Mouse (Mus musculus) limb, embryonic 11.5 days (tissue): ENCODE results near the gene Tbc1d12. TPM values are rescaled to one million over a fixed set of nuclear protein-coding genes. Genes with fewer than 3 reads are reported as not detected.
A peak's percentile ranks its signal among the peaks of the same experiment; 100 is the strongest.

Source experiments
- ATAC-seq: fragments of 200-750 bp; cut with Nextera tagmentation; 2 replicates; pipeline ENCODE4 v1.8.0; 2017; ENCODE audit warnings: low read depth; ENCODE audit not compliant: insufficient number of reproducible peaks, low FRiP score, low TSS enrichment
- DNase-seq: peaks from one replicate; pipeline ENCODE4 v3.0.0-alpha.2; 2015; ENCODE audit warnings: low spot score
- H3K27ac ChIP-seq: fragments of 300-500 bp; sonication (generic); replicated peaks from 2 replicates; pipeline ENCODE4 v1.5.1; 2014; ENCODE audit warnings: low read depth, mild to moderate bottlenecking, low read length
- H3K27me3 ChIP-seq: fragments of 300-500 bp; sonication (generic); 2 replicates; pipeline ENCODE4 v1.6.1; 2014; ENCODE audit warnings: mild to moderate bottlenecking, low read length, mixed read lengths; ENCODE audit not compliant: control insufficient read depth, insufficient read depth
- H3K36me3 ChIP-seq: fragments of 300-500 bp; sonication (generic); 2 replicates; pipeline ENCODE4 v1.6.1; 2014; ENCODE audit warnings: mild to moderate bottlenecking, low read length, moderate library complexity, mixed read lengths; ENCODE audit not compliant: control insufficient read depth, insufficient read depth
- H3K4me1 ChIP-seq: fragments of 300-500 bp; sonication (generic); 2 replicates; pipeline ENCODE4 v1.6.1; 2014; ENCODE audit warnings: low read length, mixed read lengths; ENCODE audit not compliant: control insufficient read depth, insufficient read depth
- H3K4me2 ChIP-seq: fragments of 300-500 bp; sonication (generic); 2 replicates; pipeline ENCODE4 v1.6.1; 2014; ENCODE audit warnings: low read depth, mild to moderate bottlenecking, moderate library complexity; ENCODE audit not compliant: severe bottlenecking
- H3K4me3 ChIP-seq: fragments of 300-500 bp; sonication (generic); 2 replicates; pipeline ENCODE4 v1.5.1; 2014; ENCODE audit warnings: low read depth, low read length
- H3K9ac ChIP-seq: fragments of 300-500 bp; sonication (generic); 2 replicates; pipeline ENCODE4 v1.6.1; 2014; ENCODE audit warnings: mild to moderate bottlenecking, low read length
- H3K9me3 ChIP-seq: fragments of 300-500 bp; sonication (generic); 2 replicates; pipeline ENCODE4 v1.6.1; 2016; ENCODE audit warnings: low read length; ENCODE audit not compliant: control insufficient read depth
- WGBS: fragments of 180-500 bp; shearing (Covaris S2); extraction: QIAGEN DNeasy Blood & Tissue Kit; methylation state at CpG from one replicate; pipeline ENCODE4 v1.1.7; 2014; 5-methylcytosine and 5-hydroxymethylcytosine counted together
- polyA plus RNA-seq: library from polyadenylated mRNA; unstranded; fragments of >200 nt; fragmentation: Nextera tagmentation; extraction: Ambion mirVana; gene quantifications from 2 replicates; pipeline ENCODE4 v1.2.1, GENCODE M21; 2014

The Tbc1d12 gene
- polyA plus RNA-seq, 1 experiment from 2014 or later, result 1.8 TPM

DNA sequence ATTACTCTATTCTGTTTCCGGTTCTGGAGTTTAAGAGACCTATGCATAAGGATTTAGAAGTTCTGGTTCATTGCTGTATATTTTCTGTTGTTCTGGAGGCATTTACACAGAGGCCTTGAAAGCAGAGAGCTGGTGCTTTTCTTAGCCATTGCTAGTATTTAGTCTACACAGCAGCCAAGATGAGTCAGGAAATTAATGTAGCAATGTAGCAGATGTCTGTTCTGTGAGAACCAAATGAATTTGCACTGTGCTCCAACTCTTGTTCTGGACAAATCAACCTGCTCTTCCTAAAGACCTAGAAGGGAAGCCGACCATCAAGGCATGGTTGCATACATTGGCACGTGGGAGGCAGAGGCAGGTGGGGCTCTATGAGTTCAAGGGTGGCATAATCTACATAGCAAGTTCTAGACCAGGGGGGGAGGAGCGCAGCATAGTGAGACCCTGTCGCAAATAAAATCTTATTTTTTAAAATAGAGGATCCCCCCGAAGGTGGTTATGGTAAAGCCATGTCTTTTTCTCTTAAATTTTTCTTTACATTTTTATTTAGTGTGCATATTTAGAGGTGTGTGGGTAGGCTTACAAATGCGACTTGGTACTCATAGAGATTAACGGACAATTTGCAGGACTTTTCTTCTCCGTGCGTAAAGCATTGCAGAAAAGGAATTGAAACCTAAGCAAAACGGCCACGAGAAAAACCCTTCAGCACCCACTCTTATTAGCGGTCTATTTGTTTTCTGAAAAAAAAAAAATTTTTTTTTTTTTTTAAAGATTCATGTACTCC is 93.3 kb downstream of the Tbc1d12 start:
- Histone ChIP-seq H3K9ac (peak overlapping the region; percentile 93), H3K27ac (no peak overlapping the region)

DNA sequence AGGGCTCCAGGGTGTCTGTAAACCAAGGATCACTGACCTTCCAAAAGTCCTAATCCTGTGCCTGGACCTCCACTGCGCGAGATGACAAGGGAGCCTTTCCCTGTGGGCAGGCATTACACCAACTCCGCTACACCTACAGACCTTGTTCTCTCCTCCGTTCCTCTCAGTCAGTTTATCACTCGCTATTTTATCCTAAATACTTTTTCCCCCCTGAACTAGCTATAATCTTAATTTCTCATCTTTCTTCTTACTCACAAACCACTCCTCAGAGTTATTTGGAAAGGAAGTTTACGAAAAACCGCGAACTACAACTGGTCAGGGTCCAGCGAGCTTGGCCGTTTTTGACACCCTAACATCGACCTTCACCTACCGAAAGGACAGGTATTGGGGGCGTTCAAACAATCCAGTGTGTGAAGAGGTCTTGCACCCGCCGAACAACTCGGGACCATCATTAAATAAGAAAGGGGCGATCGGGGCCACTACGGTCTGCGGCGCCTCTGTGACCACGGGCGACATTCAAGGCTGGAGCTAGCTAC is 93.9 kb downstream of the Tbc1d12 start:
- no peak; the same call in 1 of the 2 replicates for ATAC-seq
- peak overlapping the region; percentile 93 for H3K9ac ChIP-seq
- H3K4me3 ChIP-seq, result peak overlapping the region; percentile 74
- 1% methylated on average over 23 of the region's 23 CpGs for WGBS
- H3K9me3 ChIP-seq, result no peaks in the 10 kb centered on the region
- peaks cover 4% of the 10 kb centered on the region; the same call in 1 of the 2 replicates for H3K4me1 ChIP-seq
- DNase-seq, result peak; percentile 31
- peak overlapping the region; percentile 76 for H3K4me2 ChIP-seq
- H3K27me3 ChIP-seq, result no peaks in the 10 kb centered on the region
- H3K27ac ChIP-seq, result no peak overlapping the region
- no peaks in the 10 kb centered on the region for H3K36me3 ChIP-seq

More for the DNA sequence above, 93.3 kb downstream of the Tbc1d12 start:
- Histone ChIP-seq H3K4me3 (peak overlapping the region; percentile 74), H3K9me3 (no peaks in the 10 kb centered on the region), H3K4me1 (peaks cover 4% of the 10 kb centered on the region; the same call in 1 of the 2 replicates), H3K36me3 (no peaks in the 10 kb centered on the region), H3K27me3 (no peaks in the 10 kb centered on the region), H3K4me2 (peak overlapping the region; percentile 76)
- 67% methylated on average over 13 of the region's 13 CpGs for WGBS
- no peak for ATAC-seq
- no peak for DNase-seq

DNA sequence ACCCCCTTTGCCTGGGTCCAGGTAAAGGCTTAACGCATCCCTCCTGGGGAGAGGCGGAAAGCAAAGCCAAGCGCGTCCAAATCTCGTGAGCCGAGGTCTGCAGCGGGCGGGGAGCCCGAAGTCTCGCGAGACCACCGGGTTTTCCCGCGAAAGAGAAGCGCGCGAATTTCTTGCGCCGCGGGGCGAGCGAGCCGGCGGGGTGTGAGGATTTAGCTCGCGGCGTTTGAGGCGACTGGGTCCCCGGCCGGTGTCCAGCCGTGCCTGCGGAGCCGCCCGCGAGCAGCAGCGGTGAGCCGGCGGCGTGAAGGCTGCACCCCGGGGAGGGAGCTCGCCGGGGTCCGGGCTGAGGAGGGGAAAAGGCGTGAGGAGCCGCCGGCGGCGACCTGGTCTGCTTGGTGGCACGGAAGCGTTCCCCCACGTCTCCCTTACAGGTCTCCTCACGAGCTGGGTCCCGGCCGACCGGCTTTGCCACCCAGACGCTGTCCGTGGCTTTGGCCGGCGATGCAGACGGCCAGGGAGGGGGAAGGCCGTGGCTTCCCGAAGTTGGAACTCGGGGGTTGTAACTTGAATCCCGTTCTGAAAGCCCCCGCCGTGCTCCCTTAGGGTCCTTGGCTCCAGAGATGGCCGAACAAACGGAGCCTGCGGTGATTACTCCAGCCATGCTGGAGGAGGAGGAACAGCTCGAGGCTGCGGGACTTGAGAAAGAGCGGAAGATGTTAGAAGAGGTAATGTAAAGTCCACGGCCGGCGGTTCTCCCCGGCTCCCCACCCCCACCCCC is 94.6 kb downstream of the Tbc1d12 start, which contains the start of gene Hells:
Gene Hells, plus strand, starts transcription at position 128 of the 778 bp plus-strand sequence.
- ATAC-seq (peak; percentile 88), DNase-seq (peak; percentile 96)
- Histone ChIP-seq H3K27ac (peak within 1 kb of the TSS; percentile 81), H3K4me2 (peak within 1 kb of the TSS; percentile 76), H3K4me1 (peaks cover 4% of the 10 kb centered on the region; the same call in 1 of the 2 replicates), H3K9ac (peak within 1 kb of the TSS; percentile 93), H3K27me3 (no peaks in the 10 kb centered on the region), H3K9me3 (no peaks in the 10 kb centered on the region), H3K4me3 (peak within 1 kb of the TSS; percentile 74), H3K36me3 (no peaks in the 10 kb centered on the region)
- under 1% methylated on average over 73 of the region's 76 CpGs for WGBS

DNA sequence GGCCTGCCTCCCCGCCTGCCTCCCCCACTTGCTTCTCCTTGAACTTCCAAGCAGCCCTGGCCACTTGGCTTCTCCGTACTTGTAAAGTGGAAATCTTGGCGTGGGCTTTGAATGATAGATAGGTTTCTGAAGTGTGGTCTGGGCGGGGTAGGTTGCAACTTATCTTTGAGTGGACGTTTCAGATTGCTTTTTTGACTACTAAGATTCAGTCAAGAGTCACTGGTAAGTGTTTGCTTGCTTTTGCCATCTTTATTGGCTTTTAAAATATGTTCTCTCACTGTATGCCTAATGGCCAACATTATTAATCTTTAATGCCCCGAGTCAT is 95.1 kb downstream of the Tbc1d12 start:
- Histone ChIP-seq H3K27ac (peak overlapping the region; percentile 81; the same call in 1 of the 2 replicates), H3K9ac (peak overlapping the region; percentile 93), H3K9me3 (no peaks in the 10 kb centered on the region), H3K4me2 (peak overlapping the region; percentile 76), H3K36me3 (no peaks in the 10 kb centered on the region), H3K4me1 (peaks cover 4% of the 10 kb centered on the region; the same call in 1 of the 2 replicates), H3K27me3 (no peaks in the 10 kb centered on the region), H3K4me3 (peak overlapping the region; percentile 74)
- DNase-seq, result no peak
- ATAC-seq, result no peak
- under 1% methylated on average over 6 of the region's 6 CpGs for WGBS

DNA sequence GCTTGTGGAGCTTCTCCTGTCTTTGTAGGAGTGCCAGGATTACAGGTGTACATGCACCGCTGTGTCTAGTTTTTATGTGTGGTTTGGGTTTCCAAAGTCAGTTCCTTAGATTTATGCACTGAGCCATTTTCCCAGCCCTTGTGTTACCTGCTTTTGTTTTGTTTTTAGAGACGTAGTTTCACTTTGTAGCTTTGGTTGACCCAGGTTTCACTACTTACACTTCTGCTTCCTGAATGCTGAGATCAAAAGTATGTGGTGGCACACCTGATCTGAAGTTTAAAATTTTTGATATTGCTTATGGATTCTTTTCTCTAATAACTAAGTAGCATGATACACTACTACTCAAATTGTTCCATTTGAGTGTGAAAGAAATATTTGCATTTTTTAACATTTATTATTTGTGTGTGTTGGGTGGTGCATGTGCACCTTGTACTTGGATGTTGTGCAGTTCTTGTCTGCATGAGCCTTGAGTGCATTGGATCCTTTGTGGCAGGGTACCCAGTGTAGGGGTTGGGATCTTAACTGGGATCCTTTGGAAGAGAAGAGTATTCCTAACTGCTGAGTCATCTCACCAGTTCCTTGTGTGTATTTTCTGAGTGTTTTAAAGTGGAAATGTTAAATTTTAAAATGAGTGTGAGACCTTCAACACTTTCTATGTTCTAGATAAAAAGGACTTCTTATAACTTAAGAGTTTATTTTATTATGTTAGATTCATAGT is 108.4 kb downstream of the Tbc1d12 start:
- no peak overlapping the region for H3K27ac ChIP-seq
- no peak overlapping the region for H3K4me2 ChIP-seq
- H3K4me3 ChIP-seq, result no peak overlapping the region
- H3K27me3 ChIP-seq, result no peaks in the 10 kb centered on the region
- no peak for DNase-seq
- no peak for ATAC-seq
- WGBS, result 95% methylated on average over 2 of the region's 2 CpGs
- no peak overlapping the region for H3K9ac ChIP-seq
- H3K4me1 ChIP-seq, result no peaks in the 10 kb centered on the region
- peaks cover 8% of the 10 kb centered on the region for H3K36me3 ChIP-seq
- H3K9me3 ChIP-seq, result no peaks in the 10 kb centered on the region

Other genes with a start within 250 kb of the Tbc1d12 start
- gene Noc3l, start 17.3 kb upstream of the Tbc1d12 start, polyA plus RNA-seq, result 12.5 and 12.8 TPM in 2 replicates
- 93.2 and 111 TPM in 2 replicates for gene Hells, start 94.3 kb downstream of the Tbc1d12 start, polyA plus RNA-seq
- not detected in 2 replicates for gene Cyp2c55, start 170.4 kb downstream of the Tbc1d12 start, polyA plus RNA-seq
- 0.08 TPM in 1 of 2 replicates, not detected in the other for gene Cyp2c65, start 224.4 kb downstream of the Tbc1d12 start, polyA plus RNA-seq